ENCODE assay signal across 17 mouse cellular contexts in the genomic region with DNA sequence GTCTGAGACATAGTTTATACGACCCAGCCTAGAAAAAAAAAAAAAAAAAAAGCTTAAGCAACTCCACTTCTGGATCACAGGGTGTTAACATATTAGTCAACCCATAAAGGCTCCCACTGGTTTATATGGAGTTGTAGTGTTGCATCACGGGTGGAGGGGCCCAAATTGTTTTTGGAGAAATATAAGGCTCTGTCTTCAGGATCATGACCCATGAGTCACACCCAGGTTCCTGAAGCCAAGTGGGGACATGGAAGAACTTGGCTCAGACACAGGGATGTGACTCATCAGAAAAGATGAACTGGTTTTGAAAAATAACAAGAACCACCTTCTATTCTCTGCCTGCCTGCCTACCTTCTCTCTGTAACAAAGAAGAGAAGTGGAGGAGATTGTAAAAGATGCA.
DNase-seq lines count a peak whose midpoint lies in the region; ATAC-seq and TF ChIP-seq lines count a peak whose summit lies in the region.
"Had no signal": no experiment of that assay in that cellular context is flagged by ENCODE, and none has a peak within 500 bp of the region (broad histone marks: within the 10 kb centered on the region; RNA-seq: fewer than 3 reads in every experiment).

No protein-coding gene starts in this region.

- TF ChIP-seq CTCF in heart, adult 2 months (IDR thresholded peaks at IDR 0.05) = no peak

- no peaks in the 10 kb centered on the region; the same call in 1 of the 2 replicates for H3K4me1 ChIP-seq in heart, adult 2 months (ENCODE audit: control insufficient read depth, insufficient read depth, low read length)
- no peaks in the 10 kb centered on the region for H3K4me1 ChIP-seq in heart, embryonic 12.5 days (replicated peaks)
- H3K4me1 ChIP-seq in kidney, embryonic 14.5 days (ENCODE audit: control insufficient read depth, insufficient read depth, low read length) = no peaks in the 10 kb centered on the region
- H3K4me1 ChIP-seq: embryonic facial prominence, embryonic 15.5 days; heart, embryonic 15.5 days; limb, embryonic 10.5 days; neural tube, embryonic 15.5 days had no signal

- H3K36me3 ChIP-seq in heart, adult 2 months (ENCODE audit: control insufficient read depth, insufficient read depth, low read length) = no peaks in the 10 kb centered on the region
- no peaks in the 10 kb centered on the region for H3K36me3 ChIP-seq in heart, embryonic 12.5 days
- no peaks in the 10 kb centered on the region for H3K36me3 ChIP-seq in kidney, embryonic 14.5 days (ENCODE audit: control insufficient read depth, insufficient read depth, low read length)
- H3K36me3 ChIP-seq: embryonic facial prominence, embryonic 15.5 days; heart, embryonic 15.5 days; limb, embryonic 10.5 days; neural tube, embryonic 15.5 days had no signal

- no peak overlapping the region for H3K9ac ChIP-seq in heart, adult 2 months (ENCODE audit: low read depth, low read length)
- H3K9ac ChIP-seq in heart, embryonic 12.5 days = no peak overlapping the region
- H3K9ac ChIP-seq in kidney, embryonic 14.5 days (ENCODE audit: low read depth, low read length) = no peak overlapping the region
- H3K9ac ChIP-seq: embryonic facial prominence, embryonic 15.5 days; heart, embryonic 15.5 days; lung, embryonic 14.5 days; neural tube, embryonic 15.5 days had no signal

- no peak overlapping the region for H3K4me3 ChIP-seq in heart, adult 2 months
- no peak overlapping the region for H3K4me3 ChIP-seq in heart, embryonic 12.5 days
- no peak overlapping the region for H3K4me3 ChIP-seq in kidney, embryonic 14.5 days (ENCODE audit: low read length)
- H3K4me3 ChIP-seq: embryonic facial prominence, embryonic 15.5 days; heart, embryonic 15.5 days; limb, embryonic 10.5 days; neural tube, embryonic 15.5 days had no signal

- TF ChIP-seq POLR2A in heart, adult 2 months (IDR thresholded peaks at IDR 0.05; ENCODE audit: insufficient read depth, low read depth, low read length) = no peak

- no peaks in the 10 kb centered on the region for H3K9me3 ChIP-seq in heart, embryonic 12.5 days (replicated peaks)
- H3K9me3 ChIP-seq in kidney, embryonic 14.5 days (ENCODE audit: control insufficient read depth, low read length) = no peaks in the 10 kb centered on the region
- H3K9me3 ChIP-seq: embryonic facial prominence, embryonic 15.5 days; heart, embryonic 15.5 days; limb, embryonic 10.5 days; neural tube, embryonic 15.5 days had no signal

- H3K27me3 ChIP-seq in heart, adult 2 months (ENCODE audit: control insufficient read depth, insufficient read depth, low read length) = no peaks in the 10 kb centered on the region
- no peaks in the 10 kb centered on the region for H3K27me3 ChIP-seq in heart, embryonic 12.5 days (replicated peaks)
- H3K27me3 ChIP-seq in kidney, embryonic 14.5 days (ENCODE audit: control insufficient read depth, insufficient read depth, low read length) = no peaks in the 10 kb centered on the region
- H3K27me3 ChIP-seq: embryonic facial prominence, embryonic 15.5 days; heart, embryonic 15.5 days; neural tube, embryonic 15.5 days had no signal

- no peak for TF ChIP-seq EP300 in heart, adult 2 months (IDR thresholded peaks at IDR 0.05; ENCODE audit: insufficient read depth, low read depth, low read length)

- H3K27ac ChIP-seq in heart, adult 2 months = no peak overlapping the region
- no peak overlapping the region for H3K27ac ChIP-seq in heart, embryonic 12.5 days (ENCODE audit: poor library complexity, severe bottlenecking)
- no peak overlapping the region for H3K27ac ChIP-seq in kidney, embryonic 14.5 days (ENCODE audit: low read depth, low read length)
- H3K27ac ChIP-seq: embryonic facial prominence, embryonic 15.5 days; heart, embryonic 15.5 days; limb, embryonic 10.5 days; neural tube, embryonic 15.5 days had no signal

- no peaks in the 10 kb centered on the region for H3K79me2 ChIP-seq in heart, adult 2 months (replicated peaks; ENCODE audit: control insufficient read depth, insufficient read depth, low read length)

- peak; percentile 26 to 40 for DNase-seq in heart, adult 2 months
- DNase-seq in 3134 (ENCODE audit: extremely low read depth, insufficient read length, low spot score) (peak; percentile 19), NIH3T3 (ENCODE audit: low read depth) (peak; percentile 14)
- DNase-seq in gastrocnemius, postnatal 14 days = peak; percentile 37
- DNase-seq in retina, postnatal 1 day = no peak
- DNase-seq in embryo, embryonic 9.5 days (ENCODE audit: extremely low spot score) = no peak
- DNase-seq: lung, embryonic 14.5 days; midbrain, embryonic 14.5 days; thymus, postnatal 14 days had no signal

- intact Hi-C loops in heart, adult 2 months (cut with DNase I) = no loop called here
- intact Hi-C loops in gastrocnemius, postnatal 14 days (cut with DNase I; ENCODE audit: low total_unique reads) = no loop called here

- ATAC-seq in heart, embryonic 12.5 days (ENCODE audit: insufficient number of reproducible peaks, low FRiP score) = no peak
- ATAC-seq in kidney, embryonic 14.5 days (ENCODE audit: low FRiP score, low TSS enrichment) = no peak
- ATAC-seq: forebrain, embryonic 16.5 days; intestine, postnatal 0 days had no signal

- no peak overlapping the region for H3K4me2 ChIP-seq in heart, embryonic 12.5 days
- no peak overlapping the region for H3K4me2 ChIP-seq in kidney, embryonic 14.5 days (replicated peaks; ENCODE audit: low read depth, low read length)
- H3K4me2 ChIP-seq: embryonic facial prominence, embryonic 15.5 days; heart, embryonic 15.5 days; lung, embryonic 14.5 days; neural tube, embryonic 15.5 days had no signal

- 39% methylated on average over 2 of the region's 2 CpGs for WGBS in heart, adult 2 months
- WGBS in heart, embryonic 12.5 days = 67% methylated on average over 2 of the region's 2 CpGs
- WGBS in kidney, embryonic 14.5 days = 76% methylated on average over 2 of the region's 2 CpGs

Comparison
In these comparisons a context has a peak if more than half of its experiments do, and no peak if none do; other contexts are left out.
1. DNase-seq: peak in heart, adult 2 months (2 of 2), 3134 (single experiment), NIH3T3 (single experiment) and gastrocnemius, postnatal 14 days (single experiment); none in retina, postnatal 1 day (single experiment) and embryo, embryonic 9.5 days (single experiment).